Mouse (Mus musculus): ENCODE measurements at regions not wholly inside any gene's neighbourhood (a gene's known extent, or its start where the extent isn't known, plus 50 kb on each side); places are given as distances from the start of the nearest gene placed in this dataset.

- TF ChIP-seq POLR2AphosphoS2 (IDR thresholded peaks at IDR 0.05; ENCODE audit: insufficient read length, low read depth) (no peak), USF1 (IDR thresholded peaks at IDR 0.05; ENCODE audit: low read depth) (no peak), E2F4 (IDR thresholded peaks at IDR 0.05; ENCODE audit: insufficient read depth) (no peak), POLR2A (IDR thresholded peaks at IDR 0.05; ENCODE audit: insufficient read length, low read depth) (no peak), TCF12 (IDR thresholded peaks at IDR 0.05; ENCODE audit: insufficient read depth, poor library complexity, severe bottlenecking) (no peak), MYOD1 (IDR thresholded peaks at IDR 0.05; ENCODE audit: control insufficient read depth in 1 of 3, insufficient read length in 2 of 3, low read depth in 2 of 3) (no peak), MAX (IDR thresholded peaks at IDR 0.05; ENCODE audit: low read depth) (no peak), MYOG (IDR thresholded peaks at IDR 0.05; ENCODE audit: control insufficient read depth in 1 of 3, insufficient read depth in 1 of 3, insufficient read length in 2 of 3, low read depth in 2 of 3) (no peak)
Measured at GRCm38 (mm10) chr13:6306616-6306988, 241.3 kb upstream of the Pitrm1 start.

All from myocyte (in vitro differentiated cells).